Mouse (Mus musculus) MEL (cell line): ENCODE measurements around the gene Cct3. TPM values are rescaled to one million over a fixed set of nuclear protein-coding genes. Genes with fewer than 3 reads are reported as not detected.
"Not testable (repeated sequence)": the region's sequence is repeated elsewhere in the genome, so short reads cannot be mapped to it uniquely, and the experiment has no call there.

Source experiments
- DNase-seq: peaks from one replicate; pipeline ENCODE4 v3.0.0; 2011; ENCODE audit warnings: low read depth, low spot score
- H3K27ac ChIP-seq: 2 replicates; pipeline ENCODE4 v1.5.1; 2012; ENCODE audit warnings: low read depth, mild to moderate bottlenecking, control low read depth, low read length, moderate library complexity; ENCODE audit not compliant: control insufficient read depth
- H3K27me3 ChIP-seq, 2 experiments: fragments of 150-350 bp in 1 of 2; sonication (generic) in 1 of 2; 2 replicates each; pipeline ENCODE4 v1.6.1; 2012; ENCODE audit warnings: low read length in 2 of 2, mild to moderate bottlenecking in 2 of 2, improper control_type of control experiment in 1 of 2, moderate library complexity in 1 of 2; ENCODE audit not compliant: insufficient read depth in 2 of 2, control insufficient read depth in 1 of 2
- H3K36me3 ChIP-seq, 2 experiments: 2 replicates each; pipeline ENCODE4 v1.6.1; 2012 to 2014; ENCODE audit warnings: low read length in 2 of 2, improper control_type of control experiment in 1 of 2, inconsistent platforms in 1 of 2, mild to moderate bottlenecking in 1 of 2; ENCODE audit not compliant: insufficient read depth in 2 of 2, control insufficient read depth in 1 of 2
- H3K4me1 ChIP-seq, 2 experiments: fragments of 150-350 bp in 1 of 2; sonication (generic) in 1 of 2; 2 replicates each; pipeline ENCODE4 v1.6.1; 2012; ENCODE audit warnings: low read length in 2 of 2, improper control_type of control experiment in 1 of 2, mild to moderate bottlenecking in 1 of 2; ENCODE audit not compliant: insufficient read depth in 2 of 2, control insufficient read depth in 1 of 2
- H3K4me3 ChIP-seq, 2 experiments: fragments of 150-350 bp in 1 of 2; sonication (generic) in 1 of 2; 2 replicates each; pipeline ENCODE4 v1.5.1; 2012; ENCODE audit warnings: low read depth in 2 of 2, low read length in 2 of 2, mild to moderate bottlenecking in 2 of 2, moderate library complexity in 2 of 2, control low read depth in 1 of 2, improper control_type of control experiment in 1 of 2; ENCODE audit not compliant: control insufficient read depth in 1 of 2, insufficient read depth in 1 of 2
- H3K79me2 ChIP-seq: 2 replicates; pipeline ENCODE4 v1.6.1; 2012; ENCODE audit warnings: mild to moderate bottlenecking, low read length, moderate library complexity; ENCODE audit not compliant: control insufficient read depth, poor library complexity, insufficient read depth
- H3K9ac ChIP-seq: 2 replicates; pipeline ENCODE4 v1.6.1; 2012; ENCODE audit warnings: low read depth, mild to moderate bottlenecking, control low read depth, low read length, moderate library complexity; ENCODE audit not compliant: control insufficient read depth, poor library complexity, severe bottlenecking
- H3K9me3 ChIP-seq: fragments of 150-350 bp; sonication (generic); replicated peaks from 2 replicates; pipeline ENCODE4 v1.6.1; 2012; ENCODE audit warnings: mild to moderate bottlenecking, low read length, improper control_type of control experiment, moderate library complexity; ENCODE audit not compliant: insufficient read depth
- CHD2 ChIP-seq: IDR thresholded peaks from 2 replicates; pipeline ENCODE4 v1.6.1; 2011; ENCODE audit warnings: low read length, improper control_type of control experiment
- CTCF ChIP-seq, 3 experiments: IDR thresholded peaks in 2 of 3; conservative IDR thresholded peaks in 1 of 3; 2 replicates each; pipeline ENCODE4 v1.5.1; 2011 to 2012; ENCODE audit warnings: low read length in 3 of 3, low read depth in 2 of 3, mild to moderate bottlenecking in 2 of 3, improper control_type of control experiment in 1 of 3, inconsistent platforms in 1 of 3, mixed read lengths in 1 of 3, moderate library complexity in 1 of 3; ENCODE audit not compliant: control insufficient read depth in 1 of 3, insufficient read depth in 1 of 3, poor library complexity in 1 of 3, severe bottlenecking in 1 of 3
- EP300 ChIP-seq, 2 experiments: IDR thresholded peaks; 2 replicates each; pipeline ENCODE4 v1.6.1; 2011; ENCODE audit warnings: improper control_type of control experiment in 2 of 2, low read length in 2 of 2, low read depth in 1 of 2, mild to moderate bottlenecking in 1 of 2
- MAX ChIP-seq: IDR thresholded peaks from 2 replicates; pipeline ENCODE4 v1.6.1; 2011; ENCODE audit warnings: low read length, improper control_type of control experiment
- NELFE ChIP-seq: IDR thresholded peaks from 2 replicates; pipeline ENCODE4 v1.6.1; 2011; ENCODE audit warnings: low read depth, low read length, improper control_type of control experiment
- POLR2AphosphoS5 ChIP-seq: IDR thresholded peaks from 2 replicates; pipeline ENCODE4 v1.6.1; 2012; ENCODE audit warnings: low read depth, borderline replicate concordance, mild to moderate bottlenecking, inconsistent platforms, low read length, moderate library complexity, mixed read lengths
- RAD21 ChIP-seq: IDR thresholded peaks from 2 replicates; pipeline ENCODE4 v1.6.1; 2011; ENCODE audit warnings: mild to moderate bottlenecking, low read depth, low read length, improper control_type of control experiment
- SIN3A ChIP-seq: IDR thresholded peaks from 2 replicates; pipeline ENCODE4 v1.6.1; 2012; ENCODE audit warnings: low read length, improper control_type of control experiment, inconsistent platforms
- SMC3 ChIP-seq: IDR thresholded peaks from 2 replicates; pipeline ENCODE4 v1.6.1; 2011; ENCODE audit warnings: low read depth, low read length, improper control_type of control experiment
- UBTF ChIP-seq: IDR thresholded peaks from 2 replicates; pipeline ENCODE4 v1.6.1; 2012; ENCODE audit warnings: low read depth, mild to moderate bottlenecking, inconsistent platforms, low read length, improper control_type of control experiment, moderate library complexity, borderline replicate concordance; ENCODE audit not compliant: insufficient read depth
- USF1 ChIP-seq: IDR thresholded peaks from 2 replicates; pipeline ENCODE4 v1.6.1; 2014; ENCODE audit warnings: low read depth, mild to moderate bottlenecking, inconsistent platforms, low read length, improper control_type of control experiment, moderate library complexity
- ZC3H11A ChIP-seq: IDR thresholded peaks from 2 replicates; pipeline ENCODE4 v1.6.1; 2012; ENCODE audit warnings: low read depth, mild to moderate bottlenecking, inconsistent platforms, low read length, improper control_type of control experiment
- polyA plus RNA-seq, 2 experiments: library from polyadenylated mRNA; stranded (reverse) in 1 of 2; unstranded in 1 of 2; fragments of >175 nt in 1 of 2; fragments of >200 nt in 1 of 2; gene quantifications; 2 replicates each; pipeline versions ENCODE4 v1.2.1 to v1.2.4; 2012; ENCODE audit warnings: low replicate concordance in 2 of 2, low read depth in 1 of 2; ENCODE audit not compliant: insufficient read length in 2 of 2, insufficient read depth in 1 of 2, missing spikeins in 1 of 2
- total RNA-seq: library from RNA; depleted of rRNA; stranded (reverse); fragments of 300-350 nt; gene quantifications from 2 replicates; pipeline ENCODE4 v1.2.3, GENCODE M21; 2012

Cct3 gene
- total and polyA plus RNA-seq, 3 experiments: 777 to 1,549 (median 1,271) TPM

DNA sequence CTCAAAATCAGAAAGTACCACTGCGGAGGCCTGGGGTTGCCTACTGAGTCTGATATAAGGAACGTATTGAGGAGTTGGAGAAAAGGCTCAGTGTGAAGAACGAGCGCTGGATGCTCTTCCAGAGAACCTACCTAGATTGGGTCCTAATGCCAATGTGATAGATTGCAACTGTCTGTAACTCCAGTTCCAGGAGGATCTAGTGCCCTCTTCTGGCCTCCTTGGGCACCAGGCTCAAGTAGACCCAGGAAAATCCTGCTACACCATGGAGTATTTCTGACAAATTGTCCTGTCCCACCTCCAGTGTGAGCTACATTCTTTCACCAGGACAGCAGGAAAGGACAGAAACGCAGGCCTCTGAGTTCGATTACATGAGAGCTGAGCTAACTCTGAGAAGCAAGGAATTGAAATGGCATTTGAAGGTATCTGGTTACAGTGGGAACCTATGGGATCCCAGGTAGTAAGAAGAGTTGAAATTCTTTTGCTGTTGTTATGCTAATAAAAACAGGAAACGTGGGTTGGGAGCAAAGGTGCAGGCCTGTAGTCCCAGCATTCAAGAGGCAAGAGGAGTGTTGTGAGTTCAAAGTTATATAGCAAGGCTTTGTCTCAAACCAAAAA, 20.3 kb upstream of the Cct3 start:
- Histone ChIP-seq H3K9ac (no peak overlapping the region), H3K4me3 (no peak overlapping the region), H3K9me3 (no peaks in the 10 kb centered on the region), H3K36me3 (no peaks in the 10 kb centered on the region; a peak in 1 of 4 replicates), H3K79me2 (no peaks in the 10 kb centered on the region), H3K27me3 (no peaks in the 10 kb centered on the region), H3K4me1 (0 out of 4 replicates have a peak, but pooled peaks cover 0 to 3% of the 10 kb centered on the region in 2 experiments), H3K27ac (no peak overlapping the region)
- TF ChIP-seq EP300 (IDR thresholded peaks at IDR 0.05; ENCODE audit: low read depth in 1 of 2, low read length in 2 of 2) (no peak), CHD2 (no peak), ZC3H11A (peak; percentile 23; the same call in 1 of the 2 replicates), SMC3 (peak; percentile 49), POLR2AphosphoS5 (no peak), CTCF (IDR thresholded peaks at IDR 0.05 in 2 of 3, conservative IDR thresholded peaks at IDR 0.05 in 1 of 3; ENCODE audit: control insufficient read depth in 1 of 3, insufficient read depth in 1 of 3, low read depth in 2 of 3, low read length in 3 of 3, poor library complexity in 1 of 3, severe bottlenecking in 1 of 3) (peak; percentile 62 to 65 (median 65)), RAD21 (peak; percentile 43)
- peak; percentile 54 for DNase-seq

DNA sequence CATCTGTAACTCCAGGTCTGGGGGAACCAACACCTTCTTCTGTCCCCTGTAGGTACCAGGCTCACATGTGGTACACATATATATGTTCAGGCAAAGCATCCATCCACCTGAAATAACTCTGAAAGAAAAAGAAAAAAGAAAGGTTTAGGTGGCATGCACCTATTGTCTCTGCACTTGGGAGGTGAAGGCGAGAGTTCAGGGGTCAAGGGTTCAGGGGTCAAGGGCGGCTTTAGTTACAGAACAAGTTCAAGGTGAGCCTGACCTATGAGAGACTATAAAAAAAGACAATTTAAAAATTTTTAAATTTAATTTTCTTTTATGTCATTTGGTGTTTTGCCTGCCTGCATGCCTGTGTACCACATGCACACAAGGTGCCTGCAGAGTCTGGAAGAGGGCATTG, 16.9 kb upstream of the Cct3 start:
- no peak overlapping the region for H3K4me3 ChIP-seq
- TF ChIP-seq UBTF (no peak), SIN3A (no peak), USF1 (no peak), POLR2AphosphoS5 (no peak), SMC3 (no peak), MAX (no peak), NELFE (no peak)
- no peak overlapping the region for H3K27ac ChIP-seq

DNA sequence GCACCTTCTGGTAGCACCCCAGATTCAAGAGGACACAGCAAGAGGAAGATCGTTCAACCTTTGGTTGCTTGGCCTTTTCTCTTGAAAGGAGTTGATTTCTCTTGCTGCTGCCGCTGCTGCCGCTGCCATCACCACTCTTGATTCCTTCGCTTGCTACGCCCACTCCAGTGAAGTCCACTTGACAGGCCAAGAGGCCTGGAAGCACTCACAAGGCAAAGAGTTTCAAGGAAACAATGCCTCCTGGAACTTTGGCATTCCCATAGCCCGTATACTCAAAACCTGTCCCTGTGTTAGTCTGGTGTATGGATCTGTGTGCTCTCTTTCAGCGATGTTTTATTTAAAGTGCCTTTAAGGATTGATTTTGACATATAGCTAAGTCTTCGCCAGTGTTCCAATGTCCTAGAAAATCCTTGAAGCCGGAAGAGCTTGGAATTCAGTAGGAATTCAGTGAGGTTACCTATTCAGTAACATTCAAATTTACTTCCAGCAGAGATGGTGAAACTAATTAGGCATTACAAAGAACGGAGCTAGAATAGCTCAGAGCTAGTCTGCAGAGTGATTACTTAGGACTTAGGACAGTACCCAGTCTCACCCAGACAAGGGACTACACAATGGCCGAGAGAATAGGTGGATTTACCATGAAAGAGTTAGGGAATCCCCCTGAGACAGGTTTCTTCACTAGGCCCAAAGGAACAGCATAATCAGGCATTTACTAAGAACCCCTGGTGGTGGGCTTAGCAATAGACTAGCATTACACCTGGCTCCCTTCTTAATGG, 15.6 kb upstream of the Cct3 start:
- H3K27me3 ChIP-seq, DNase-seq, H3K9me3 ChIP-seq, H3K4me3 ChIP-seq, H3K9ac ChIP-seq, H3K4me1 ChIP-seq, H3K36me3 ChIP-seq, H3K79me2 ChIP-seq, H3K27ac ChIP-seq: not testable (repeated sequence)

More for the DNA sequence above, 16.9 kb upstream of the Cct3 start:
- Histone ChIP-seq H3K79me2 (no peaks in the 10 kb centered on the region), H3K4me1 (0 out of 4 replicates have a peak, but pooled peaks cover 0 to 3% of the 10 kb centered on the region in 2 experiments), H3K9ac (no peak overlapping the region), H3K36me3 (no peaks in the 10 kb centered on the region; a peak in 1 of 4 replicates), H3K9me3 (no peaks in the 10 kb centered on the region), H3K27me3 (no peaks in the 10 kb centered on the region)
- no peak for DNase-seq

DNA sequence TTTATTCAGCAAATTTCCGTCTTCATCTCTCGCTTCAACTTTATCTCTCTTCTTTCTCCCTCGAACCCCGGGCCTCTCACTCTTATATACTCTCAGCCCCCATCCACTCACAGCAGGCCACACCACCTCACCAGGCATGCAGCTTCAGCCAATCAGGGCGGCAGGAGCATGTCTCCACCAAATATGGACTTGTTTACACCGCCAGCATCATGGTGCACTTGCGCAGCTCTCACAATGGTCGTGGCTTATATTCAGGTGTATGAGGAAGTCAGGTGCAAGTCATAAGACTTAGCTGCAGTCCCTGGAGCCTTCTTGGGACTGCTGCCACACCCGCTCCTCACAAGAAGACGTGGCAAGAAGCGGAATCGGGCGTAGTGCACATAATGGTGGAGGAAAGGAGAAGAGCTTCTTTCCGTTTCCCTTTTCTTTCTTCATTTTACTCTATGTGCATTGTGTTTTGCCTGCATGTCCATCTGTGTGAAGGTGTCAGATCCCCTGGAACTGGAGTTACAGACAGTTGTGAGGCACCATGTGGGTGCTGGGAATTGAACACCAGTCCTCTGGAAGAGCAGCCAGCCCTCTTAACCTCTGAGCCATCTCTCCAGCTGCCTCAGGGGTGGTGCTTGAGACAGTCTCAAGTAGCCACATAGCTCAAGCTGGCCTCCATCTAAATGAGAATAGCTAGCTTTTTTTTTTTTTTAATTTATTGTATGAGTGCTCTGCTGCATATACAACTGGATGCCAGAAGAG, 11.9 kb upstream of the Cct3 start:
- not testable (repeated sequence) for H3K36me3 ChIP-seq, H3K4me1 ChIP-seq, H3K27me3 ChIP-seq, H3K27ac ChIP-seq, H3K79me2 ChIP-seq, H3K9ac ChIP-seq, H3K9me3 ChIP-seq, DNase-seq, H3K4me3 ChIP-seq
